Mouse (Mus musculus): ENCODE measurements around the gene Sp1.

Sp1 gene

GRCm38 (mm10) chr15:102433173-102433572, 27.2 kb downstream of the Sp1 start:
- no peak for DNase-seq (ENCODE audit: low read depth)

- peak; percentile 86 for DNase-seq (ENCODE audit: low read depth)
Observed at GRCm38 (mm10) chr15:102442490-102442889, 36.5 kb downstream of the Sp1 start.

GRCm38 (mm10) chr15:102445146-102445545, 39.2 kb downstream of the Sp1 start, which contains the start of gene Amhr2:
Amhr2 (plus strand) TSS chr15:102445367.
- DNase-seq (ENCODE audit: low read depth), result no peak

- no peak for DNase-seq (ENCODE audit: low read depth)
Observed at GRCm38 (mm10) chr15:102446448-102446847, 40.5 kb downstream of the Sp1 start.

GRCm38 (mm10) chr15:102449366-102449765, 43.4 kb downstream of the Sp1 start:
- no peak for DNase-seq (ENCODE audit: low read depth)

- peak; percentile 86 for DNase-seq (ENCODE audit: low read depth)
Observed at GRCm38 (mm10) chr15:102450928-102451327, 45.0 kb downstream of the Sp1 start.

GRCm38 (mm10) chr15:102451666-102452430, 45.9 kb downstream of the Sp1 start:
- DNase-seq (ENCODE audit: low read depth), result no peak

- peak; percentile 58 for DNase-seq (ENCODE audit: low read depth)
Observed at GRCm38 (mm10) chr15:102455993-102456392, 50.0 kb downstream of the Sp1 start.

- peak; percentile 86 for DNase-seq (ENCODE audit: low read depth)
Observed at GRCm38 (mm10) chr15:102458050-102458736, 52.2 kb downstream of the Sp1 start.

GRCm38 (mm10) chr15:102458904-102459317, 53.0 kb downstream of the Sp1 start, which contains the start of gene Prr13:
Prr13 (plus strand) TSS chr15:102459028.
- peak; percentile 99 for DNase-seq (ENCODE audit: low read depth)

GRCm38 (mm10) chr15:102459381-102459780, 53.4 kb downstream of the Sp1 start:
- DNase-seq (ENCODE audit: low read depth), result no peak

- peak; percentile 40 for DNase-seq (ENCODE audit: low read depth)
Observed at GRCm38 (mm10) chr15:102459847-102460246, 53.9 kb downstream of the Sp1 start.

- DNase-seq (ENCODE audit: low read depth), result no peak
Observed at GRCm38 (mm10) chr15:102460409-102460808, 54.5 kb downstream of the Sp1 start.

- DNase-seq (ENCODE audit: low read depth), result peak; percentile 79
Observed at GRCm38 (mm10) chr15:102460971-102461370, 55.0 kb downstream of the Sp1 start.

GRCm38 (mm10) chr15:102461430-102462075, 55.6 kb downstream of the Sp1 start:
- no peak for DNase-seq (ENCODE audit: low read depth)

- peak; percentile 71 for DNase-seq (ENCODE audit: low read depth)
Observed at GRCm38 (mm10) chr15:102463666-102464065, 57.7 kb downstream of the Sp1 start.

GRCm38 (mm10) chr15:102468675-102469370, 62.9 kb downstream of the Sp1 start:
- DNase-seq (ENCODE audit: low read depth), result no peak

GRCm38 (mm10) chr15:102470183-102470604, 64.3 kb downstream of the Sp1 start, which contains the start of gene Pcbp2:
Pcbp2 (plus strand) TSS chr15:102470539.
- peak; percentile 98 for DNase-seq (ENCODE audit: low read depth)

GRCm38 (mm10) chr15:102470605-102471294, 64.8 kb downstream of the Sp1 start:
- DNase-seq (ENCODE audit: low read depth), result peak; percentile 84

- no peak for DNase-seq (ENCODE audit: low read depth)
Observed at GRCm38 (mm10) chr15:102471295-102471645, 65.3 kb downstream of the Sp1 start.

GRCm38 (mm10) chr15:102471727-102472126, 65.8 kb downstream of the Sp1 start:
- peak; percentile 31 for DNase-seq (ENCODE audit: low read depth)

Measured in 416B (cell line).